Mouse (Mus musculus) right cerebral cortex, adult 2 months (tissue): ENCODE data around the gene Neil1.

Experiments used
- DNase-seq, 2 experiments: peaks; one replicate each; pipeline ENCODE4 v3.0.0; 2021 to 2022; ENCODE audit warnings: low spot score in 2 of 2

The Neil1 gene

GRCm38 (mm10) chr9:57148144-57148878 is at the start of gene Neil1:
Gene Neil1 (minus strand): TSS chr9:57148305.
- peak; percentile 92 to 95 for DNase-seq

- no peak for DNase-seq
Measured at GRCm38 (mm10) chr9:57197414-57197813, 49.3 kb upstream of the Neil1 start.

GRCm38 (mm10) chr9:57196708-57197107 is 48.6 kb upstream of the Neil1 start:
- DNase-seq, result no peak

- DNase-seq, result no peak
Measured at GRCm38 (mm10) chr9:57168411-57168810, 20.3 kb upstream of the Neil1 start.

- DNase-seq, result no peak
Measured at GRCm38 (mm10) chr9:57166173-57166572, 18.1 kb upstream of the Neil1 start.

- no peak for DNase-seq
Measured at GRCm38 (mm10) chr9:57163137-57163536, 15.0 kb upstream of the Neil1 start.

GRCm38 (mm10) chr9:57162496-57162895 is 14.4 kb upstream of the Neil1 start:
- no peak for DNase-seq

GRCm38 (mm10) chr9:57158506-57158905 is 10.4 kb upstream of the Neil1 start:
- no peak for DNase-seq

- peak; percentile 92 to 94 for DNase-seq
Measured at GRCm38 (mm10) chr9:57158013-57158470, 9.9 kb upstream of the Neil1 start, which contains the start of gene Commd4. Gene Commd4 (minus strand): TSS chr9:57158331.

- no peak for DNase-seq
Measured at GRCm38 (mm10) chr9:57157499-57157898, 9.4 kb upstream of the Neil1 start.

- no peak for DNase-seq
Measured at GRCm38 (mm10) chr9:57156823-57157222, 8.7 kb upstream of the Neil1 start.

- no peak for DNase-seq
Measured at GRCm38 (mm10) chr9:57156383-57156782, 8.3 kb upstream of the Neil1 start.

GRCm38 (mm10) chr9:57152331-57152730 is 4.2 kb upstream of the Neil1 start:
- no peak for DNase-seq

GRCm38 (mm10) chr9:57150192-57150591 is 2.1 kb upstream of the Neil1 start:
- DNase-seq, result no peak

- peak in 1 of 2 experiments; percentile 3 for DNase-seq
Measured at GRCm38 (mm10) chr9:57149021-57149420, 916 bp upstream of the Neil1 start.

GRCm38 (mm10) chr9:57147205-57148143 is 631 bp downstream of the Neil1 start:
- peak in 1 of 2 experiments; percentile 44 for DNase-seq

- DNase-seq, result no peak
Measured at GRCm38 (mm10) chr9:57146451-57147066, 1.5 kb downstream of the Neil1 start.

- no peak for DNase-seq
Measured at GRCm38 (mm10) chr9:57144830-57145229, 3.3 kb downstream of the Neil1 start.

GRCm38 (mm10) chr9:57143212-57143611 is 4.9 kb downstream of the Neil1 start:
- no peak for DNase-seq

GRCm38 (mm10) chr9:57141417-57142353 is 6.4 kb downstream of the Neil1 start:
- DNase-seq, result no peak

- no peak for DNase-seq
Measured at GRCm38 (mm10) chr9:57139571-57139970, 8.5 kb downstream of the Neil1 start.
